ENCODE assay signal across 18 mouse cellular contexts in genomic region chr6:144673906-144674305, GRCm38 (mm10).
DNase-seq lines count a peak whose midpoint lies in the region; ATAC-seq and TF ChIP-seq lines count a peak whose summit lies in the region.
"Had no signal": no experiment of that assay in that cellular context is flagged by ENCODE, and none has a peak within 500 bp of the region (broad histone marks: within the 10 kb centered on the region; RNA-seq: fewer than 3 reads in every experiment).

No protein-coding gene starts in this region.

- TF ChIP-seq POLR2A in testis, adult 2 months (IDR thresholded peaks at IDR 0.05; ENCODE audit: control insufficient read depth, low read depth, low read length): no peak
- TF ChIP-seq POLR2A in cerebellum, adult 2 months (IDR thresholded peaks at IDR 0.05; ENCODE audit: borderline replicate concordance, insufficient read depth, low read length): no peak

- WGBS in cerebellum, adult 2 months: 94% methylated on average over 8 of the region's 8 CpGs

- H3K36me3 ChIP-seq in testis, adult 2 months (ENCODE audit: control insufficient read depth, insufficient read depth, low read length): no peaks in the 10 kb centered on the region
- H3K36me3 ChIP-seq: embryonic facial prominence, embryonic 12.5 days; forebrain, embryonic 15.5 days; heart, embryonic 15.5 days; hindbrain, embryonic 12.5 days had no signal

- 0 out of 2 replicates have a peak, but pooled peaks cover 2% of the 10 kb centered on the region for H3K4me1 ChIP-seq in testis, adult 2 months (ENCODE audit: control insufficient read depth, insufficient read depth, low read length)
- H3K4me1 ChIP-seq in cerebellum, adult 2 months (ENCODE audit: control insufficient read depth, insufficient read depth, low read length): peaks cover 2% of the 10 kb centered on the region; the same call in 1 of the 2 replicates
- H3K4me1 ChIP-seq: forebrain, embryonic 15.5 days; heart, embryonic 15.5 days had no signal

- no peak for DNase-seq in testis, postnatal 14 days (ENCODE audit: low spot score)
- peak; percentile 55 for DNase-seq in CD4-positive, CD25-positive, alpha-beta regulatory T cell, adult 2 months (ENCODE audit: low read depth, low spot score)
- peak; percentile 20 for DNase-seq in thymus, postnatal 25 days
- DNase-seq in left cerebral cortex, postnatal 14 days (ENCODE audit: low spot score in 2 of 2): no peak
- no peak for DNase-seq in cerebellum, adult 2 months
- DNase-seq: adrenal gland, adult 2 months; adrenal gland, postnatal 25 days; cerebellum, adult 18-20 months; cerebellum, postnatal 14 days; heart, adult 2 months; heart, postnatal 36 days had no signal

- no peak for TF ChIP-seq CTCF in testis, adult 2 months (IDR thresholded peaks at IDR 0.05; ENCODE audit: control insufficient read depth, insufficient read depth, insufficient replicate concordance, low read depth, low read length)
- no peak for TF ChIP-seq CTCF in cerebellum, adult 2 months (IDR thresholded peaks at IDR 0.05; ENCODE audit: borderline replicate concordance, insufficient read depth, low read depth, low read length)

- H3K27me3 ChIP-seq in testis, adult 2 months (ENCODE audit: control insufficient read depth, insufficient read depth, low read length): no peaks in the 10 kb centered on the region
- no peaks in the 10 kb centered on the region for H3K27me3 ChIP-seq in cerebellum, adult 2 months (ENCODE audit: control insufficient read depth, insufficient read depth, low read length)
- H3K27me3 ChIP-seq: embryonic facial prominence, embryonic 12.5 days; forebrain, embryonic 15.5 days; heart, embryonic 15.5 days; hindbrain, embryonic 12.5 days had no signal

- no peak overlapping the region for H3K27ac ChIP-seq in testis, adult 2 months (ENCODE audit: control insufficient read depth, insufficient read depth, low read depth, low read length)
- H3K27ac ChIP-seq in cerebellum, adult 2 months (ENCODE audit: insufficient read depth, low read length): no peak overlapping the region
- H3K27ac ChIP-seq: embryonic facial prominence, embryonic 12.5 days; forebrain, embryonic 15.5 days; heart, adult 2 months; heart, embryonic 15.5 days; hindbrain, embryonic 12.5 days had no signal

- intact Hi-C loops in left cerebral cortex, postnatal 14 days (cut with DNase I): no loop called here

- peak overlapping the region; percentile 70 for H3K4me3 ChIP-seq in testis, adult 2 months (ENCODE audit: control insufficient read depth, low read depth, low read length)
- H3K4me3 ChIP-seq in cerebellum, adult 2 months (replicated peaks; ENCODE audit: insufficient read depth, low read depth, low read length): no peak overlapping the region
- H3K4me3 ChIP-seq: embryonic facial prominence, embryonic 12.5 days; forebrain, embryonic 15.5 days; heart, adult 2 months; heart, embryonic 15.5 days; hindbrain, embryonic 12.5 days had no signal

- ATAC-seq in activated CD4-positive, CD25-positive, alpha-beta regulatory T cell, adult 4 months: peak; percentile 30
- ATAC-seq: forebrain, embryonic 15.5 days; hindbrain, embryonic 16.5 days had no signal

Comparison
In these comparisons a context has a peak if more than half of its experiments do, and no peak if none do; other contexts are left out.
1. DNase-seq: peak in CD4-positive, CD25-positive, alpha-beta regulatory T cell, adult 2 months (single experiment) and thymus, postnatal 25 days (single experiment); none in testis, postnatal 14 days (single experiment), left cerebral cortex, postnatal 14 days (0 of 2) and cerebellum, adult 2 months (0 of 2).